Mouse (Mus musculus) ZHBTc4 (cell line): ENCODE data around the gene Ppp1cc.
"Not testable (repeated sequence)": the region's sequence is repeated elsewhere in the genome, so short reads cannot be mapped to it uniquely, and the experiment has no call there.

Source experiments
- DNase-seq: peaks from one replicate; pipeline ENCODE4 v3.0.0-alpha.2; 2011; ENCODE audit warnings: low read depth, low spot score

Ppp1cc gene

DNA sequence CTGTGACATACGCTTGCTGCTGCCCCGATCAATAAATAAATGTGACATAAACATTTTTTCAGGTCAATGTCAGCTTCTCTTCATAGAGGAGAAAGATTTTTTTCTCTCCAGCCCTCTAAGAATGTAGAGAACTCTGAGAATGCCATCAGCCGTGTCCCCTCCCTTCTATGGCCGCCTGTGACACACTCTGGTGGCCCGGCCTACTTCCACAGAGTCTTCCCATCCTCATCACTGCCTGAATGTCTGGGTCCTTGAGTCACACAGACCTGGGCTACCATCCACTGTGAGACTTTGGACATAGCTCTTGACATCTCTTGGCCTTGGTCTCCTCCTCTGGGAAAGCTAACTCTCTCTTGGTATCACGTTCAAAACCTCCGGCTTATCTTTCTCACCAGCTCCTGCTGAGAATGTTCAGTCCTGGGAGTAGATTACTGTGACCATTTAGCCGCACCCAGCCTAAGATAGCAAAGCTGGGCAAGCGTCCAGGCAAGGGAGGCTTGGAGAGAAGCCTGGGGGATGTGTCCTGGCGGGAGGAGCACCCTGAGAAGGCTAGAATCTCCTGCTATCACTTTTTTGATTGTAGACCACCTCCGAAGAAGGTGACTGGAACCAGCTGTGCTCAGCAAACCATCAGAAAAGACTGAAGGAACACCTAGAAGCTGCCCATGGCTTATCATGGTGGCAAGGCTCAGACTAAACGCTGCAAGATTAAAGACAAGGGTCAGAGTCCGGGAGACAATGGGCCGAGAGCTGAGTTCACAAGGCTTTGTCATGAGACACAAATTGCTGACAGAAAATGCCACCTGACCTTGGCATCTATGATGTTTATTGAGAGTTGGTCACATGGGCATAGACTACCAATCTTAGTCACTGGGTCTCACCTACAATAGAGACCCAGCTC, 21.3 kb upstream of the Ppp1cc start:
- no peak for DNase-seq

DNA sequence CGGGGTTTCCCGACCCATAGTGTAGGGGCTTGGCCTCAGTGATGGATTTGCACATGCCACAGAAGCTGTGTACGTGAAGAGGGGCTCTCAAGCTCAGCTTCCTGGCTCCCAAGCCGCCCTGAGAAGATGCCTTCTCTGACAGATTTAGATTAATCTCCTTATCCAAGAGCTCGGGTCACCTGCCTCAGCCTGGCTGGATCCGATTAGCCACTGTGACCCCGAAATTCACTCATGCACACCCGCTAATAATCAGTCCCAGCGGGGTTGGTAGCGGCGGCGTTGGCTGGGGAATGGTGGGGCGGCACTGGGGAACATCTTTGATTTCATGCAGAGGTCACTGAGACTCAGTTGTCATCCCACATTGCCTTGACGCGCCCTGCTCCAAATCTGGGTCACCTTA, 19.2 kb upstream of the Ppp1cc start:
- peak; percentile 45 for DNase-seq

DNA sequence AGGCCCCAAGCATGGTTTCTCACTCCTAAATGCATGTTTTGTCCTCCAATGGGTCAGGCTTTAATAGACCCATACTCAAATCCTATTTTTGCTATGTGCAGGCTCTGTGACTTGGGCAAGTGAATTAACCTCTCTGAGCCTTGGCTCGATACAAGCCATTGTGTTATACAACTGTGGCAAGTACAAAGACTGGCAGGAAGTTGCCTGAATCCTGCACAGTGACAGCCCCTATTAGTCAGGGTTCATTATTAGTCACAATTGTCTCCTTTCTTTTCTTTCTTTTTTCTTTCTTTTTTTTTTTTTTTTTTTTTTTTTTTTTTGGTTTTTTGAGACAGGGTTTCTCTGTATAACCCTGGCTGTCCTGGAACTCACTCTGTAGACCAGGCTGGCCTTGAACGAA, 18.3 kb upstream of the Ppp1cc start:
- not testable (repeated sequence) for DNase-seq

DNA sequence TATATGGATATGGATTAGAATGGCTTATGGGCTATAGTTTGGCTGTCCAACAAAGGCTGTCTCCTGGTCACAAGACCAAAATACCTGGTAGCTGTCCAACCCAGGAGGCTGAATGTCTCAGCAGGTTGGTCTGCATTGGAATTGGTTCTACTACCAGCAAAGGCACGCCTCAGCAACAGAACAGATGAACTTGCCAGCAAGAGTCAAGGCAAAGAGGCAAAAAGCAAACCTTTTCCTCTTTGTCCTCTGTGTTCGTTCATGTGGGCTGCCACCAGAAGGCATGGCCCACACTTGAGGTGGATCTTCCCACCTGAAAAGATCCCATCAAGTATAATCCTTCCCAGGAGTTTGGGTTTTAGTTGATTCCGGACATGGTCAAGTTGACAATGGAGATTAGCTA, 17.4 kb upstream of the Ppp1cc start, which contains the start of gene Ccdc63:
Gene Ccdc63, minus strand, starts transcription at position 101 of the 400 bp plus-strand sequence.
- no peak for DNase-seq

DNA sequence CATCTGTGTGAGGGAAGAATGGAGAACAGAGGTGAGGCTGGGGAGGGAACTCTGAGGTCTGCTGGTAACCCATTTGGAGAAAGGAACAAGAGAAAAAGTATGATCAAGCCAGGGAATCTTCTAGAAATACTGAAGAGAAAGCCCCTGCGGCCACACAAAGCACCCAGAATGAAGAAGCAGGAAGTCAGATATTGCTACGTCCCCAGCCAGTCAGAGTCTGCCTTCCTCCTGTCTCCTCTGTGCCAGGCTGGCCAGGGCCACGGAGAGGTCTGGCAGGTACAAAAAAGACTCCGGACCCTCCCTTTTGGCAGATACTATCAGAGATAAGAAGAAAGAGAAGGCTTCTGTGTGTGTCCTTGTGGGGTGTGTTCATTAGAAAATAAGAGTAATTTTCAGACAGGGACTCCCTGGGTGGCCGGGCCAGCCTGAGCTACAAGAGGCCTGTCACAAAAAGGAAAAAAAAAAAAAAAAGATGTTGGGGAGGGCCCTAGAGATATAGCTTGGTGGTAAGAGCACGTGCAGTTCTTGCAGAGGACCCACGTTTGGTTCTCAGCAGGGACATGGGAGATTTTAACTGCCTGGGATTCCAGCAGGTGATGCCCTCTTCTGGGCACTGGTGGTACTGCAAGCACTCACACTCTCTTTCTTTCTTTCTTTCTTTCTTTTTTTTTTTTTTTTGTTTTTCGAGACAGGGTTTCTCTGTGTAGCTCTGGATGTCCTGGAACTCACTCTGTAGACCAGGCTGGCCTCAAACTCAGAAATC, 15.7 kb upstream of the Ppp1cc start:
- peak; percentile 86 for DNase-seq

DNA sequence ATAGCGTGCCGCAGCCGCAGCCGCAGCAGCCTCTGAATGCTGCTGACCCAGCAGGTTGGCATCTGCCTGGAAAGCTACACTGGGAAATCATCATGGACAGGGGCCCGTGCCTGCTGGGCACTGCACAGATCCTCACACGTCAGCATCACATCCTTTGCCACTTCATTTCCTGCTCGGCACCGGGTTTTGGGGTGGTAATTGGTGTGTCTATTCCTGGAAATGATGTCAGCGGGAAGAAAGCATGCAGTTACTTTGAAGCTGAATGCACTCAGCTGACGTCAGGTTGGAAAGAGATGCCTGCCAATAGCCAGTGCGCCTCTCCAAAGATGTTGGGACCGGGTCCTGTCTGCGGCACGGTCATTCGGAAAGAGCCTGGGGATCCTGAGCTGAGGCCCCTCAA, 14.5 kb upstream of the Ppp1cc start:
- peak; percentile 30 for DNase-seq

DNA sequence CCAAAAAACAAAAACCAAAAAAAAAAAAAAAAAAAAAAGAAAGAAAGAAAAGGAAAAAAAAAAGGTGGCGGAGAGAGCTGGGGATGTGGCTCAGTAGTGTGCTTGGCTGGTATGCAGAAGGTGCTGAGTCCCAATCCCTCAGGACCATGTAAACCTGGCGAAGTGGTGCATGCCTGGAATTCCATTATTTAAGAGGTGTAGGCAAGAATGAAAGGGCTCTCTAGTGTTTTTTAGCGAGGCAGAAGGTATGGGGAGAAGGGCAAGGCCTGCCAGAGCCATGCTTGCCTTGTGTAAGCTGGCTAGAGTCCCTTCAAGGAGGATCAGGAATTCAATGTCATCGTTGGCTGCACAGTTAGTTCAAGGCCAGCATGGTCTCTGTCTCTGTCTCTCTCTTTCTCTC, 13.3 kb upstream of the Ppp1cc start:
- DNase-seq = peak; percentile 55

DNA sequence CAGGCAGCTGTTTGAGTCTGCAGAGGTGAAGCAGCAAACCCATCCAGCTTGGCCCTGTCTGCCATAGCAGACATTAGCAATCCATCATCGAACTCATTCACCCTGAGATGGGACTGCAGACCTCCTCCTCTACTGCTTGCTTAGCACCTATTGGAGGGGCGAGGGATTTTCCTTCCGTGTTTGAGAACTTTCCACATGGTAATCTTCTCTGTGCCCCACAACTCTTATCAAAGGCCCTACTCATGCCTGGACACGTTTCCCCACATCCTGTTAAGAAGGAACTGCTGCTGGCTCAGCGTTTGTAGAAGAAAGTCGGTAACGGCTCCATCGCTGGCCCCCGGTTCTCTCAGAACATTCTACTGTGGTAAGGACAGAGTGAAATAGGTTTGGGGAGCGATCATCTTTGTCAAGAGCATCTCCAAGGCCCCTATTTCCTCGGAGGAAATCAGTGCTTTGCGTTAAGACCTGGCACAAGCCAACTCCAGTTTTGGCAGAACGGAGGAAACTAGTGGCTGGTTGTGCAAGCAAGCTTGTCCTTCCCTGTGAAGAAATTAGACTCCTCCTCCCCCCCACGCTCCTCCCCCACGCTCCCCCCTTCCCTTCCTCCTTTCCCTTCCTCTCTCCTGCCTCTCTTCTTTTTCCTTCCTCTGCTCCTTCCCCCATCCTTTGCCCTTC, 12.6 kb upstream of the Ppp1cc start:
- DNase-seq = peak; percentile 92

DNA sequence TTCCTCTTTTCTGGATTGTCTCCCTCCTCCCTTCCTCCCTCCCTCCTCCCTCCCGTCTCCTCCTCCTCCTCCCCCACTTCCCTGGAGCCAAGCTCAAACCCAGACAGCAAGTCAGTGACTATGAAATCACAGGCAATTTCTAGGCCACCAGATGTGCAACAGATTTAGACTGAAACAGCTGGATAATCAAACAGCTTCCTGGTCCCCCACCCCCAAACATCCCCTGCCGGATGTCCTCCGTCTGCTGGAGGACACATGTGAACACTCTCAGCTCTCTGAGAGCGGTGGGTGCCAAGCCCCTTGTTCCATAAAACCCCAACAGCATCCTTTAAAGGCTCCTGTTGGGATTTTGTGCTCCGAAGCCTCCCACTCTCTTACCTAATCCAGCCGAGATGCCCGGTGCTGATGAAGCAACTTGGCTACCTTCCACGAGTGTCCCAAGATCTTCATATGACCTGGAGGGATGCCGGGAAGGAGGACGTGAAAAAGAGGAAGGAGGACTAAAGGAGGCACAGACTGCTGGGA, 12.0 kb upstream of the Ppp1cc start:
- DNase-seq = no peak

DNA sequence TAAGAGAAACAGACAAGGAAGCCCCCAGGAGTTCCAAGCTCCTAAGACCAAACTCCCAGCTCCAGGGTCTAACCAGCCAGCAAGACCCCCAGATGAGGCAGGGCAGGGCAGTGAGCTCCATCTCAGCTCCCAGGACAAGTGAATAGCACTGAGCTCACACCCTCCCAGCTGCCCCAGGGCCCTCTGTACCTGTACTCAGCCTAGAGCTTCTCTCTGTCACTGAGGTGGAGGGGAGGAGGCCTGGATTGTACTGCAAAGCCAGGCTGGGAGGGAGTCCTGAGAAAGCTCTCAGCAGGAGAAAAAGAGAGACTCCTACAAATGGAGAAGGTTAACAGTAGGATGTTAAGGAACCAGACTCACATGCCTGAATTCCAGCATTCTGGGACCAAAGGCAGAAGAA, 11.5 kb upstream of the Ppp1cc start:
- peak; percentile 66 for DNase-seq

DNA sequence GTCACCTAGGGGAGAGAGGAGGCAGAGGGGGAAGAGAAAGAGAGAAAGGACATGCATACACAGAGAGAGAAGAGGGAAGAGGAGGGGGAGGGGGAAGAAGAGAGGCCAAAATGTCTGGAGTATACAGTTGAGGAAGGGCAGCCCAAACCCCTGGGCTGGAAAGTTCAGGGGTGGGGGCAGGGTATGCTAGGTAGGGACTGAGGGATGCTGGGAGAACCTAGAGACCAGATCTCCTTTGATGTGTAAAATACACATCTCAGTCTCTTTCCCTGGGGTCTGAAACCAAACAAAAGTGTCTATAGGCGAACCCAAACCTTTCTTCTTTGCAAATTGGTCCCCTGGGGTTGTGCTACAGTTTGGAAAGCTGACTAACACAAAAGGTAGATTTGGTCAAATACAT, 10.0 kb upstream of the Ppp1cc start:
- peak; percentile 83 for DNase-seq

DNA sequence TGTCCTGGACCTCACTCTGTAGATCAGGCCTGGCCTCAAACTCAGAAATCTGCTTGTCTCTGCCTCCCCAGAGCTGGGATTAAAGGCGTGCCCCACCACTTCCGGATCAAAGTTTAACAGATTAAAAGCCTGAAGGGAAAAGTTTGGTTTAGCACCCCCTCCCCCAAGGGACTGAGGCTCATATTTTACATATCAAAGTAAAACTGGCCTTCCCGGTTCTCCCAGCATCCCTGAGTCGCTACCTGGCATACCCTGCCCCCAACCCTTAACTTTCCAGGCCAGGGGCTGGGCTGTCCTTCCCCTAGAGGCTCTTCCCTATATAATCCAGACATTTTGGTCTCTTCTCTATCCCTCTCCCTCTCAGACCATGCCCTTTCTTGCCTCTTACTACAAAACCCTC, 8.8 kb upstream of the Ppp1cc start:
- peak; percentile 75 for DNase-seq

DNA sequence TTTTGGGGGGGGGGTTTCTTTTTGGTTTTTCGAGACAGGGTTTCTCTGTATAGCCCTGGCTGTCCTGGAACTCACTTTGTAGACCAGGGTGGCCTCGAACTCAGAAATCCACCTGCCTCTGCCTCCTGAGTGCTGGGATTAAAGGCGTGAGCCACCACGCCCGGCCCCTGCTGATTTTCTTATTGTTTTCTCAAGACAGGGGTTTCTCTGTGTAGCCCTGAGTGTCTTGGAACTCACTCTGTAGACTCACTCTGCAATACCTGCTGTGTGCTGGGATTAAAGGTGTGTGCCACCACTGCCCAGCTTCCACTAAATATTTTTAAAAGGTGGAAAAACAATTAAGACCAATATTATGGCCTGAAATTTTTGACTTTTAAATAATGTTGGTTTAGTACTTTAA, 5.6 kb upstream of the Ppp1cc start:
- DNase-seq = not testable (repeated sequence)

DNA sequence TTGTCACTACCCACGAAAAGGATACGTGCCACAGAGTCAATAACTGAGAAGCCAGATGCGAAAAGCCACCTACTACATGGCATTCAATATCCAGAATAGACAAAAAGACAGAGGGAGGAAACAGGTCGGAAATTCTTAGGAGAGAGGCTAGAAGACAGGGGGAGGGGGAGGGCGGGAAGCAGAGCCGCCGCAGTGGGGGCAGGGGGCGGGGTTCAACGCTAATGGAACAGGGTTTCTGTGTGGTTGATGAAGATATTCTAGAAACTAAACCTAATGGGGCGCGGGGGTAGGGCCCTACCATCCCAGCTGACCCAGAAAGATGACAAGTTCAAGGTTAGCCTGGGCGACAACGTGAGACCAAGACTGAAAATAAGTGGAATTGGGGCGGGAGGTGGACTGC, 4.1 kb upstream of the Ppp1cc start:
- peak; percentile 72 for DNase-seq

DNA sequence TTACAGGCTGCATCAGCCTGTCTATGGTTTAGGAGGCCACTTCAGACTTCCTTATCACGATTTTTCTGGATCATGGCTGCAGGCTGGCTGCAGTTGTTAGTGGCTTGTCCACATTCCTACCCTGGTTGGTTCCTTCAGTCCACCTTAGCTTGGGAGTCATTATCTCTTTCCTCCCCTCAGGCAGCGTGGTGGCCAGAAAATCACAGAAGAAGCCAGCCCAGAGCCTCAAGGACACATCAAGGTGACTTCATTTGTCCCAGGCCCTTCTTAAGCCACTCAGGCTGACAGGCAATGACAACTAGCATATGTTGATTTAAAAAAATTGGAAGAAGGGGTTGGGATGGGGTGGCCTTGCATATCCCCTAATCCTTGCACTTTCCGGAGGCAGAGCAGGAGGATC, 3.3 kb upstream of the Ppp1cc start:
- DNase-seq = peak; percentile 51

DNA sequence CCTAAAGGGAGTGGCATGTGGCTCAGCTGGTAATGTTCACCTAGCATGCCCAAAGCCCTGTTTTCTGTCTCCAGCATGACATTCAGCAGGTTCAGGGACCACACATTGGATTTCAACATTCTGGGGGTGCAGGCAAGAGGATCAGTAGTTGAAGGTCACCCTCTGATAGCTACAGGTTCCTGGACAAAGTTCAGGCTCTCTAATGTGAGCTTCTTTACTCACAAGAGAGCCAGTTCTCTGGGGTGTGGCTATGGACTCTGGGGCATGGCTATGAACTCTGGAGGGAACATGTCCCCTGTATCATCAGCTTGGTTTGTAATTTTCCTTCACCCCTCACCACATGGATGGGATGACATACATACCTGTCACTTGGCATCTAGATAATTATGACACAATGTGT, 2.5 kb upstream of the Ppp1cc start:
- DNase-seq = no peak

DNA sequence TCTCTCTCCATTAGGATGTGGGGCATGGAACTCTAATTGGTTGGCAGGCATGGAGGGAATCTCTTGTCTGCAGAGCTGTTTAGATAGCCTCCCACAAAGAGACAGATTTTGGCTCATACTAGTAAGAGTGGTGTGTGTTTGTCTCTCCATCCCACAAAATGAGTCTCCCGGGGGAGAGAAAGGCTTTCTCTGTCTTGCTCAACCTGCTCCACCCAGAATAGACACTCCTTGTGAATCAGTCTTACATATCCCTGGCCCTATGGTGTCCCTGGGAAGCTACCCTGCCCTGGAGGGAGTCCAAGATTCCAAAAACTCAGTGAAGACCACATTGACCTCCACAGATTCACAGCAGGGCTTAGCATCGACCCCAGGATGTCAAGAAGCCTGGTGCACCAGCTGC, 1.6 kb upstream of the Ppp1cc start:
- DNase-seq = no peak

DNA sequence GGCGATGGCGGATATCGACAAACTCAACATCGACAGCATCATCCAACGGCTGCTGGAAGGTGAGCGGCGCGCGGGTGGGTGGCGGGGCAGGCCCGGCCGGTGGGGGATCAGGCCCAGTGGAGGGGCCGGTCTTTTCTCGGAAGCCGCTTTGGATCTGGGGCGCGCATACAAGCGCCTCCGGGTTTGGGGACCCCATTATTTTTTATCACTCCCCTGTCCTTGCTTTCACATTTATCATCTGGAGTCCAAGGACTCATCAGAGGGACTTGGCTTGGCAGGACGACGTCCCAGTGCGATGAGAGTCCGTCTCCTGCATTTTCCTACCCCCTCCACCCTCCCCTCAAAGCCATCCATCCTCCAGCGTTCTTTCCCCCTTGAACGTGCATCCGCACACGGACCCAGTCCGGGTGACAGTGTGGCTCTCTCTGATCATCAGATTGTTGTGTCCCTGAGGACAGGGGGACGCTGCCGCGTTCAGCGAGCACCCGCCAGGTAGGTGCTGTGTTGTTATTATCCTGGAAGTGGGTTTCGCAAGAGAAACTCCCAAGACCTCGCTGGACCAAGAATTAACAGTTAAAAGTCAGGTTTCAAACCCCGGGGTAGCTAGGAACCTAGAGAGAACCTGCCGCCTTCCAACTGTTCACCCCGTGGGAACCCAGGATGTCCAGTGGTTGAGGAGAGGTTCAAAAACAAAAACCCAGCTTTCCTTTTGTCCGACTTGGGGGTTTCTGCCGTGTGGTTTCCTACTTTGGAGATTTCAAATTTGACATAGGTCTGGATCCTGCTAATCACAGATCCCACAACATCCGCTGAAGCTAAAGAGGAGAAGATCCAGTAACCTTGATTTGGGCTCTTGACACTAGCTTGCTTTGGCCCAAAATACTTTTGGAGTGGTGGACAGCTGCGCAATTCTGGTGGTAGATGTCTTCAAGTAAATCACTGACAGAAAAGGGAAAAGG, 758 bp downstream of the Ppp1cc start:
- DNase-seq = no peak

DNA sequence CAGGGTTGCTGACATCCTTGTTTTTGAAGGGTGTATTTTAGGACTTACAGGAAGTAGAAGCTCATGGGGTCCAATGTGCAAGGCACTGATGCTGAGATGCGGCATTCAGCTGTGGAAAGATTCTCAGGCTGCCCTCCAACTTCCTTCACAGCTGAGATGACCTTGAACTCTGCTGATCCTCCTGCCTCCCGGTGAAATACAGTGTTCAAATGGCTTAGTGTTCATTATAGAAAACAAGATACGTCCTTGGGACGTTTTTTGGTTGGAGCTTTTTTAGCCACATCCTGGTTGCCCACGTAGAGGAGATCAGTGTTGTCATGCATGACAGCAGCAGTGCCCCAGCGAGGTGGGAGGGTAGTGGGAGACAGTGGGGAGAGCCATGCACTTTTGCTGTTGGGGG, 5.1 kb downstream of the Ppp1cc start:
- DNase-seq = no peak

DNA sequence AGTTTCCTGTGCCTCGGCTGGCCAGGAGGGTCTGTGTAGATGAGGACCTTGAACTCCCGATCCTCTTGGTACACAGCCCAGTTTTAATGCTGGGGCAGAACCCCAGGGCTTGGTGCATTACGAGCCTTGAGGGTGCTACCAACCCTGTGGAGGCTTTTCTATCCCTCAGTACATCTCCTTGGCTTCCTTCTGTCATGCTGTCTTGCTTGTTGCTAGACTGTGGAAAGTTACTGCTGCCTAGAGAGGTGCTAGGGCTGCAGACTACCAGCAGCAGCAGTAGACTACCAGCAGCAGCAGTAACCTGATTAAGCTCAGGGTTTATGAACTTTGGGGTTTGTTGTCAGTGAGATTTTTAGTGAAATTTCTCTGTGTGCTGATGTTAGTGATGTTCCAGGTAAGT, 5.9 kb downstream of the Ppp1cc start:
- no peak for DNase-seq
